Mouse (Mus musculus): ENCODE results near the gene Clk3. TPM values are rescaled to one million over a fixed set of nuclear protein-coding genes. Genes with fewer than 3 reads are reported as not detected.

The Clk3 gene
- polyA plus RNA-seq, 1 experiment from 2014 or later: 53.2 TPM

DNA sequence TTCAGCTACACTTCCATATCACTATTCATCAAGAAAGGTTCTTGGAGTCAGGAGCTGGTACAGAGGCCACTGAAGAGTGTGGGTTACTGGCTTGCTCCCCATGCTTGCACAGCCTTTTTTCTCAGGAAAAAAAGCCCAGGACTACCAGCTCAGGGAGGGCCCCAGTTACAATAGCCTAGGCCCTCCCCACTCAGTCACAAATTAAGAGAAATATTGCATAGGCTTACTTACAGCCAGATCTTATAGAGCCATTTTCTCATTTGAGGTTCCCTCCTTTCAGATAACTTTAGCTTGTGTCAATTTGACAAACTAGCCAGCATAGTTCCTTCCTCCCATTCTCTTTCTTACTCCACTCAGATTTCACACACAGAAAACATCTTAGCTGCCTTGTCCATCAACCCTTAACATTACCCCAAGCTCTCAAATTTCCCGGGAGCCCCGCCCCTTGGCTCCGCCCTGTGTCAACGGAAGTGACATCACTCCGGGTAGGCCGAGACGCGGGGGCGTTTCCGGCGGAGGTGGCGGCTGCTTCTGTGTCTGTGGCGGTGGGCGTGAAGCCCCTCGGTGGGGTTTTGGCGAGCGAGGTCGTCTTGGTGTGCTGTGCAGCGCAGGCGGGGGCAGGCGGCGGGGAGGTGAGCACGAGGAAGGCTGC is 57.5 kb downstream of the Clk3 start, which contains the start of gene Edc3:
Edc3 (plus strand) TSS at position 473 of the 652 bp plus-strand sequence.
- H3K4me2 ChIP-seq (ENCODE audit: low read length): peak within 1 kb of the TSS; percentile 90
- peaks cover 5% of the 10 kb centered on the region for H3K9me3 ChIP-seq (ENCODE audit: control insufficient read depth, low read length)
- 0% methylated on average over 23 of the region's 23 CpGs for WGBS
- H3K9ac ChIP-seq (ENCODE audit: low read length): peak within 1 kb of the TSS; percentile 94
- peaks cover 12% of the 10 kb centered on the region; the same call in 1 of the 2 replicates for H3K36me3 ChIP-seq (ENCODE audit: control insufficient read depth, insufficient read depth, low read length)
- peak within 1 kb of the TSS; percentile 71 to 88 for H3K4me3 ChIP-seq (ENCODE audit: control insufficient read depth in 1 of 2, insufficient read depth in 1 of 2, low read depth in 1 of 2, low read length in 2 of 2)
- no peaks in the 10 kb centered on the region for H3K27me3 ChIP-seq (ENCODE audit: control insufficient read depth, insufficient read depth, low read length)
- peak; percentile 86 for ATAC-seq (ENCODE audit: insufficient number of reproducible peaks, insufficient read depth, low FRiP score, low read depth)
- H3K27ac ChIP-seq (replicated peaks in 1 of 2; ENCODE audit: control insufficient read depth in 1 of 2, insufficient read depth in 1 of 2, low read depth in 2 of 2, low read length in 2 of 2): peak within 1 kb of the TSS; percentile 65 to 84
- H3K4me1 ChIP-seq (ENCODE audit: control insufficient read depth in 2 of 2, insufficient read depth in 2 of 2, low read length in 2 of 2): peaks cover 3 to 8% of the 10 kb centered on the region in 2 experiments; a peak in 1 of 4 replicates

DNA sequence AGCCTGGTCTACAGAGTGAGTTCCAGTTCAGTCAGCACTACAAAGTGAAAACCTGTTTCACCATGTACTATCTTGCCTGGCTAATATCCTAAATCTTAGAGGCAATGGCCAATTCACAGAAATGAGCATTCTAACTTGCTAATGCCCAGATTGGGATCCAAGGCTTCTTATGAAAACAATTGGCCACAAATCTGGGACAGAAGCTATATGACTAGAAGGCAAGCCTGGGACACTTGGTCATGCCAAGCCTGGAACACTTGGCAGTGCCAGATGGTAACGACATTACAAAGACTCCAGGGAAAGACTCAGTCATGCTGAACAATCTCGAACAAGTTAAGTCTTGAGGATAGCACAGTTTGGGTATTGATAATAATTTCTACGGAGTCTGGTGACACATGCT is 59.2 kb downstream of the Clk3 start:
- Histone ChIP-seq H3K4me2 (ENCODE audit: low read length) (no peak overlapping the region), H3K9ac (ENCODE audit: low read length) (no peak overlapping the region), H3K4me1 (ENCODE audit: control insufficient read depth in 2 of 2, insufficient read depth in 2 of 2, low read length in 2 of 2) (peaks cover 3 to 8% of the 10 kb centered on the region in 2 experiments; a peak in 1 of 4 replicates), H3K27me3 (ENCODE audit: control insufficient read depth, insufficient read depth, low read length) (no peaks in the 10 kb centered on the region; the same call in 1 of the 2 replicates), H3K4me3 (ENCODE audit: control insufficient read depth in 1 of 2, insufficient read depth in 1 of 2, low read depth in 1 of 2, low read length in 2 of 2) (no peak overlapping the region), H3K27ac (replicated peaks in 1 of 2; ENCODE audit: control insufficient read depth in 1 of 2, insufficient read depth in 1 of 2, low read depth in 2 of 2, low read length in 2 of 2) (no peak overlapping the region), H3K36me3 (ENCODE audit: control insufficient read depth, insufficient read depth, low read length) (no peaks in the 10 kb centered on the region), H3K9me3 (ENCODE audit: control insufficient read depth, low read length) (peaks cover 5% of the 10 kb centered on the region)
- WGBS: 77% methylated on average over 3 of the region's 3 CpGs
- ATAC-seq (ENCODE audit: insufficient number of reproducible peaks, insufficient read depth, low FRiP score, low read depth): no peak

Other genes starting within 250 kb of the Clk3 start
- gene Cox5a, start 244.6 kb downstream of the Clk3 start, polyA plus RNA-seq (2014; fragmentation: Nextera tagmentation; extraction: Ambion mirVana): 1,689 and 1,756 TPM in 2 replicates
- 11.1 and 13.3 TPM in 2 replicates for gene Fam219b, start 228.3 kb downstream of the Clk3 start, polyA plus RNA-seq (2014; fragmentation: Nextera tagmentation; extraction: Ambion mirVana)
- 69.2 and 74.3 TPM in 2 replicates for gene Mpi, start 213.1 kb downstream of the Clk3 start, polyA plus RNA-seq (2014; fragmentation: Nextera tagmentation; extraction: Ambion mirVana)
- 56.5 and 58.7 TPM in 2 replicates for gene Scamp2, start 204.9 kb downstream of the Clk3 start, polyA plus RNA-seq (2014; fragmentation: Nextera tagmentation; extraction: Ambion mirVana)
- 10.9 and 15.0 TPM in 2 replicates for gene Ulk3, start 176.4 kb downstream of the Clk3 start, polyA plus RNA-seq (2014; fragmentation: Nextera tagmentation; extraction: Ambion mirVana)
- not detected in 2 replicates for gene Cplx3, start 159.6 kb downstream of the Clk3 start, polyA plus RNA-seq (2014; fragmentation: Nextera tagmentation; extraction: Ambion mirVana)
- gene Lman1l, start 145.1 kb downstream of the Clk3 start, polyA plus RNA-seq (2014; fragmentation: Nextera tagmentation; extraction: Ambion mirVana): 0.12 TPM in 1 of 2 replicates, not detected in the other
- gene Csk, start 112.2 kb downstream of the Clk3 start, polyA plus RNA-seq (2014; fragmentation: Nextera tagmentation; extraction: Ambion mirVana): 13.1 and 14.9 TPM in 2 replicates
- not detected in 2 replicates for gene Cyp1a2, start 82.2 kb downstream of the Clk3 start, polyA plus RNA-seq (2014; fragmentation: Nextera tagmentation; extraction: Ambion mirVana)
- gene Cyp1a1, start 77.9 kb downstream of the Clk3 start, polyA plus RNA-seq (2014; fragmentation: Nextera tagmentation; extraction: Ambion mirVana): 0.12 TPM in 1 of 2 replicates, not detected in the other
- 11.0 and 12.6 TPM in 2 replicates for gene Edc3, start 57.3 kb downstream of the Clk3 start, polyA plus RNA-seq (2014; fragmentation: Nextera tagmentation; extraction: Ambion mirVana)
- gene Arid3b, start 70.9 kb upstream of the Clk3 start, polyA plus RNA-seq (2014; fragmentation: Nextera tagmentation; extraction: Ambion mirVana): 8.1 and 8.8 TPM in 2 replicates
- gene Ubl7, start 145.1 kb upstream of the Clk3 start, polyA plus RNA-seq (2014; fragmentation: Nextera tagmentation; extraction: Ambion mirVana): 107 and 114 TPM in 2 replicates
- gene Sema7a, start 174.3 kb upstream of the Clk3 start, polyA plus RNA-seq (2014; fragmentation: Nextera tagmentation; extraction: Ambion mirVana): 0.70 and 0.74 TPM in 2 replicates
- 0.27 TPM in 1 of 2 replicates, not detected in the other for gene Cyp11a1, start 240.6 kb upstream of the Clk3 start, polyA plus RNA-seq (2014; fragmentation: Nextera tagmentation; extraction: Ambion mirVana)

Data from heart, embryonic 14.5 days (tissue).